Mouse (Mus musculus) limb, embryonic 10.5 days (tissue): Measurements from ENCODE around the gene Smim23. TPM values are rescaled to one million over a fixed set of nuclear protein-coding genes. Genes with fewer than 3 reads are reported as not detected.

ENCODE experiments used
- polyA plus RNA-seq: library from polyadenylated mRNA; unstranded; fragments of >200 nt; fragmentation: Nextera tagmentation; extraction: Ambion mirVana; gene quantifications from 2 replicates; pipeline ENCODE4 v1.2.1, GENCODE M21; 2016

Gene Smim23
- polyA plus RNA-seq, 1 experiment from 2014 or later, result not detected

Other genes with a start within 250 kb of the Smim23 start
- 77.6 and 96.4 TPM in 2 replicates for gene Fbxw11, start 181.9 kb downstream of the Smim23 start, polyA plus RNA-seq